Mouse (Mus musculus) myocyte (in vitro differentiated cells): Measurements from ENCODE around the gene Tmem201.

Experiments used
- CEBPB ChIP-seq: IDR thresholded peaks from 2 replicates; pipeline ENCODE4 v1.6.1; 2011; ENCODE audit warnings: mild to moderate bottlenecking, moderate library complexity; ENCODE audit not compliant: poor library complexity, insufficient read depth, severe bottlenecking
- E2F4 ChIP-seq: IDR thresholded peaks from one replicate; pipeline ENCODE4 v1.6.1; 2011; ENCODE audit warnings: mild to moderate bottlenecking, control low read depth, moderate library complexity; ENCODE audit not compliant: insufficient read depth
- MAX ChIP-seq: IDR thresholded peaks from one replicate; pipeline ENCODE4 v1.6.1; 2011; ENCODE audit warnings: low read depth, mild to moderate bottlenecking, control low read depth
- MYOD1 ChIP-seq, 3 experiments: IDR thresholded peaks; one replicate each; pipeline ENCODE4 v1.6.1; 2011; ENCODE audit warnings: control low read depth in 2 of 3, low read depth in 2 of 3, mild to moderate bottlenecking in 2 of 3, moderate library complexity in 1 of 3; ENCODE audit not compliant: insufficient read length in 2 of 3, control insufficient read depth in 1 of 3
- MYOG ChIP-seq, 3 experiments: IDR thresholded peaks; one replicate each; pipeline ENCODE4 v1.6.1; 2011; ENCODE audit warnings: control low read depth in 2 of 3, low read depth in 2 of 3, mild to moderate bottlenecking in 2 of 3; ENCODE audit not compliant: insufficient read length in 2 of 3, control insufficient read depth in 1 of 3, insufficient read depth in 1 of 3
- POLR2A ChIP-seq: IDR thresholded peaks from one replicate; pipeline ENCODE4 v1.6.1; 2011; ENCODE audit warnings: low read depth, mild to moderate bottlenecking, control low read depth, moderate library complexity; ENCODE audit not compliant: insufficient read length
- POLR2AphosphoS2 ChIP-seq: IDR thresholded peaks from one replicate; pipeline ENCODE4 v1.6.1; 2011; ENCODE audit warnings: low read depth, control low read depth; ENCODE audit not compliant: insufficient read length
- REST ChIP-seq: IDR thresholded peaks from one replicate; pipeline ENCODE4 v1.6.1; 2011; ENCODE audit warnings: mild to moderate bottlenecking, control low read depth, moderate library complexity; ENCODE audit not compliant: insufficient read depth, insufficient read length
- TCF12 ChIP-seq: IDR thresholded peaks from one replicate; pipeline ENCODE4 v1.6.1; 2011; ENCODE audit warnings: mild to moderate bottlenecking, control low read depth; ENCODE audit not compliant: poor library complexity, insufficient read depth, severe bottlenecking
- TCF3 ChIP-seq: IDR thresholded peaks from one replicate; pipeline ENCODE4 v1.6.1; 2011; ENCODE audit warnings: low read depth, control low read depth; ENCODE audit not compliant: insufficient read length
- USF1 ChIP-seq: IDR thresholded peaks from one replicate; pipeline ENCODE4 v1.6.1; 2011; ENCODE audit warnings: low read depth, mild to moderate bottlenecking, control low read depth, moderate library complexity

- TF ChIP-seq E2F4 (no peak), TCF12 (no peak), REST (no peak), POLR2AphosphoS2 (no peak), CEBPB (no peak), POLR2A (no peak), MAX (no peak), TCF3 (no peak), MYOG (IDR thresholded peaks at IDR 0.05; ENCODE audit: control insufficient read depth in 1 of 3, insufficient read depth in 1 of 3, insufficient read length in 2 of 3, low read depth in 2 of 3) (no peak), MYOD1 (IDR thresholded peaks at IDR 0.05; ENCODE audit: control insufficient read depth in 1 of 3, insufficient read length in 2 of 3, low read depth in 2 of 3) (no peak), USF1 (no peak)
These were observed 47.8 kb downstream of the Tmem201 start for GRCm38 (mm10) chr4:149689822-149690700.
